Mouse (Mus musculus) testis, postnatal 14 days (tissue): ENCODE results near the gene AL732309.1.

Experiments used
- DNase-seq: peaks from one replicate; pipeline ENCODE4 v3.0.0; 2021; ENCODE audit warnings: low spot score

The AL732309.1 gene

DNA sequence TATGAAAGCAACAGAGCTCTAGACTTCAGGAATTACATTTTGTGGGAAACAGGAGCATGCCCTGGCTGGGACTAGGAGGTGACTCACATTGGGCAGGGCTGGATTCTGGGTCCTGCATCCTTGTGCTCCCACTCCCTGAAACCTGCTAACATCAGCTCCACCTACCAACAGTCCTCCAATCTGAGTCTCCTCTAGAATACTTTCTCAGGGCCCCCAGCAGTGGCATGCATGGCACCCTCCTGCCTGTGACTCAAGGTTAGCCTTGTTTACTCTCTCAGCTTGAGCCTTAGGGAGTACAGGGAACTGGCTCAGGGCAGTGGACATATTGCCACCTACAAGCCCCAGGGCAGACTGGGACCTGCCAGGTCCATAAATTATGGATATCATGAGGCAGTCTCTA is 8.6 kb downstream of the AL732309.1 start:
- DNase-seq: no peak

GRCm38 (mm10) chr2:25237522-25237921 is 9.1 kb downstream of the AL732309.1 start:
- no peak for DNase-seq

DNA sequence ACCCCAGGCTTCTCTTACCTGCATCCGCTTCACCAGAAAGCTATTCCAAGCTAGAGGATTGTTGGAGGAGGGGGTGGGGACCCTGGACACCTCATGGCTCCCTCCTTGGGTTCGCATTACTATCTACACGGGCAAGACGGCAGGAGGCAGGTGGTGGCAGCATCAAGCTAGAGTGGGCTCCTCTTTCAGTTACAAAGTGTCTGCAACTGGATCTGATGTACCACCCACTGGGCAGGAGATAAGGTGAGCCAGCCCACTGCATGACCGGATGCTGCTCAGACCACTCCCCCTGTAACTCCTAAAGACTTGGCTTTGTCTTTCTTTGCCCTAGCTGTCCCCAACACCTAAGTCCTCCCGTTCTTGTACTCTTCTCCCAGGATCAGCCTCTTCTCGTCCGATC is 10.0 kb downstream of the AL732309.1 start, which contains the start of gene Rnf224:
TSS of gene Rnf224 (minus strand) at position 174 of the 400 bp plus-strand sequence.
- DNase-seq: no peak

DNA sequence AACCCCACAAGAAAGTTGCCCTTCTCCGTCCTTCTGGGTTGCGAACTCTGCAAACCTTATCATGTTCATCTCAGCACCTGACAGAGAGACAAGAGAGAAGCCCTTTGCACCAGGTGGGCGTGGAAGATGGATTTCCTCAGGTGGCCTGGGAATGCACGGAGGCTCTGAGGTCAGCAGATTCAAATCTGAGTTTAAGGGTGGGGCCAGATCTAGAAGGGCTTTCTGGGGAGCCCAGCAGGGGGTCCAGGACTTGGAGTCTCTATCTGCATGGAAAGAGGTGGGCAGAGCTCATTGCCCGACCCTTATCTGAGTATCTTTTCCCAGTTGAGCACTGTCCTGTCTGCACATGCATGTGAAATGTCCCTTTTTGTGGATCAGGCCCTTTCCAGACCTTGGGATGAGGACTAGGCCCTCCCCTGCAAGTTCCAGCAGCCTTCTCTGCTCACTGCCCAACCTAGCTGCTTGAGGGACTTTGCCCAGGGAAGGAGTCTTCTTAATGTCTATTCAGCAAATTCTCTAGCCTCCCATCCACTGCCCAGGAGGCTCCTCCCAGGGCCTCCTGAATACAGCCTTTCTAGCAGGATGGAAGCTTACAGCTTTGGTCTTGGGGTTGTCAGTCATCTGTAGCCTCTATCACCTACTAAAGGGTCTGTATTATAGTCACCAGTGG is 12.0 kb downstream of the AL732309.1 start:
- DNase-seq: no peak

DNA sequence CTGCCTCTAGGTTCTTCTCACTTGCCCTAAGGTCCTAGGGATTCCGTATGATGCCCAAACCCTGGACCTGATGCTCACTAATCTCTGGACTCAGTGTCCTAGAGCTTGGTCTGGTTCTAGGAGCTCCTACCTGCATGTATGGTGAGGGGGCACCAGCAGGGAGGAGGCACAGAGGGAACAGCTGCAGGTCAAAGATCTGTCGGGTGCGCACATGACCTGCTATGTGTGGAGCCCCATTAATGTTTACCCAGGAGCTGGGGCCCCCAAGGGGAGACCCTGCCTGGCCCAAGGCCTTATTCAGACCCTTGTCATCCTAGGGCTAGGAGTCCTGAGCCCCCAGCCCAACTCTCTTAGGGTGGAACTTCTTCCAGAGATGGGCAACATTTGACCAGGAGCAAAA is 12.6 kb downstream of the AL732309.1 start, which contains the start of gene Slc34a3:
TSS of gene Slc34a3 (minus strand) at position 315 of the 400 bp plus-strand sequence.
- no peak for DNase-seq

DNA sequence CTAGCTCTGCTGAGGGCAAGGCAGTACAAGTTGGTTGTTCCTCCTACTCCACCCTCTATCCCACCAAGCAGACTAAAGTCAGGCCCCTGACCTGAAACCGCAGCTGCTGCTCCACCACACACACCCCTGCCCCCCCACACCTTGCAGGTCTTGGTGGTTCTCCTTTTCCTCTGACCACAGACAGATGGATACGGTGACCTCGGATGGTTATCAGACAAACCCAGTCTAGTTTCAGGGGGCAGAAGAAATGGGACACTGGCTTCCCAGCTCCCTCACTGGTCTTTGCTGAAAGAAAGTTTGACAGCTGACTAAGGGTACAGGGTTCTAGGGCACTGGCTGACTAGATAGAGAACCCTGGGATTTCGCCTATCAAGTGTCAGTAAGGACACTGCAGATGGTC is 13.2 kb downstream of the AL732309.1 start:
- no peak for DNase-seq

DNA sequence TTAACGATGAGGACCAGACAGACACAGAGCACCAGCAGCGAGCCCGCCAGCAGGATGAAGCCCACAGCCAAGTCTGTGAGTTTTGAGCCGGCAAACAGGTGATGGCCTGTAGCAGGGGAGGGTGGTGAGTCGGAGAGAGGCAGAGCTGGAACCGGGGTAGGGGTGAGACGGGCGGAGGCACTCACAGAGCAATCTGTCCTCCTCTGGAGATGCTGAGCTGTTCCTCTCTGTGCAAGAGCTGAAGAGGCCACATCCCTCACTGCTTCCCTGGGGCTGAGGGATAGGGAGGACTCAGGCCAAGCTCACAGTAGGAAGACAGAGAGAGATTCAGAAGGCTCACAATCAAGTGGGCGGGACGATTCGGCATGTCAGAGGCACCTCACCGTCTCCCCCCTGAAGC is 15.6 kb downstream of the AL732309.1 start:
- no peak for DNase-seq

GRCm38 (mm10) chr2:25230581-25230980 is 16.1 kb downstream of the AL732309.1 start:
- no peak for DNase-seq

DNA sequence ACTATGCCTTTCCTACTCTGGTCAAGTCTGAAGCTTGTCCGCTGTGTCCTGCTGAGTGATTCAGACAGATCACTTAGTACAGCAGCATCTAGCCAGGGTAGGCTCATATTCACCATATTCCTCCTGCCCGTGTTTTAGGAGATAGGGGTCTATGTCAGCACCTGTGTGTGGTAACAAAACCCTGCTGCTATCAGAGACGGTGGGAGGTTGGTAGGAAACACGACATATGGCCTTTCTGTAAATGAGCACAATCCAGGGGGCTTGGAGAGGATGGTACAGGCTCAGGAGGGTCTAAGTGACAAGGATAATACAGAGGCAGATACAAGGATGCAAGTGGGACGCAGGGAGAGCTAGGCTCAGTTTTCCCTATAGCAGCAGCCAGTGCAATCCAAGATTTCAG is 17.1 kb downstream of the AL732309.1 start:
- DNase-seq: no peak

DNA sequence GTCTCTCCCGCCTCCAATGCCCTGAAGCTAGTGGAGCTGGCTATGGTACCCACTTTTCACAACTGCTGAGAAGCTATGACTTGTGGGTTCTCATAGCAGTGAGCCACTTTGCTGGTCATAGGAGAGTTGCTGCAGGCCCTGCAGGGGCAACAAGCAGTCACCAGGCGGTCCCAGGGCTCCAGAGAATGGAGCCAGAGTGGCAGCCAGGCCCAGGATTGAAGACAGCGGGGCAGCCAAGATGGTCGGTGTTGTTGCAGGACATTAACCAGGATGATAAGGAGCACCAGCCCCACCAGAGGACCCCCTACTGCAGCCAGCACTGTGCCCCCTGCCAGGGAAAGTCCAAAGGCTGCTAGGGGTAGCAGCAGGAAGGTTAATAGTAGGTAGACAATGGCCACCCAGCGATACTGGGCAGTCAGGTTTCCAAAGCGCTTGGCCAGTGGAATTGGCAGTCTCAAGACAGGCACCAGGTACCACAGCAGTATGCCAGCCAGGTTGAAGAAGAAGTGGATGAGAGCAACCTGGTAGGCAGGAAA is 17.6 kb downstream of the AL732309.1 start:
- DNase-seq: no peak

DNA sequence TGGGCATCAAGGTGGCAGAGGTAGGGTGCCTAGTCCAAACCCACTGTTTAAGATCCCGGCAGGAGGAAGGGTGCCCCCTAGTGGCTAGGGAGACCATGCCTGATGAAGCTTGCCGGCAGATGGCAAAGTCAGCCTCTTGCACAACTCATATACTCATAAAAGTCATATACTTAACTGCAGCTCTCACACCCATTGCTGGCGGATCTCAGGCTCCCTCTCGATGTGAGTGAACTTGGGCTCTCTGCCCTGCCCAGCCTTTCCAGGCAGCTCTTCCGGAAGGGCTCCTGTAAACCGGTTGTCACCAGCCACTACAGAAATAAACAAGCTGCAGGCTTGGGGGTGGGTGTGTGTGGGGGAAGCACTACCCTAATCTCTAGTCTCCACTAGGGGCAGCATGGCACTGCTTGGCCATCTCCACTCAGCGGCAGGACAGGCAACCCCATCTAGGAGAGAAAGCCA is 18.2 kb downstream of the AL732309.1 start:
- DNase-seq: peak; percentile 76

DNA sequence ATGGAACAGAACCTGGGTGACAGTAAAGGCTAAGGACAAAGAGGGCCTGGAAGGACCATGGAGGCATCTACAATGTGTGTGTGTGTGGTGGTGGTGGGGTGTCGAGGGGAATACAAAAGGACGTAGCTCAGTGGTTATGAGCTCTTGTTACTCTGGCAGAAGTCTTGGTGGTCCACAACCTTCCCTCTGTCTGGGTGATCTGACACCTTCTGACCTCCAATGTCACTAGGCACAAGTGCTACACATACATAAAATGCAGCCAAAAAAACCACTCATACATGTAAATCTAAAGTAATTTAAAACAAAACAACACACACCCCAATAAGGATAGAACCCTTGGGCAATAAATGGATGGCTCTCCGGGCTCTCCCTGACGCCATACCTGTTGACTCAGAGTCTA is 19.3 kb downstream of the AL732309.1 start:
- no peak for DNase-seq

- no peak for DNase-seq
Measured at GRCm38 (mm10) chr2:25226864-25227263, 19.8 kb downstream of the AL732309.1 start.

GRCm38 (mm10) chr2:25225811-25226379 is 20.8 kb downstream of the AL732309.1 start:
- no peak for DNase-seq

DNA sequence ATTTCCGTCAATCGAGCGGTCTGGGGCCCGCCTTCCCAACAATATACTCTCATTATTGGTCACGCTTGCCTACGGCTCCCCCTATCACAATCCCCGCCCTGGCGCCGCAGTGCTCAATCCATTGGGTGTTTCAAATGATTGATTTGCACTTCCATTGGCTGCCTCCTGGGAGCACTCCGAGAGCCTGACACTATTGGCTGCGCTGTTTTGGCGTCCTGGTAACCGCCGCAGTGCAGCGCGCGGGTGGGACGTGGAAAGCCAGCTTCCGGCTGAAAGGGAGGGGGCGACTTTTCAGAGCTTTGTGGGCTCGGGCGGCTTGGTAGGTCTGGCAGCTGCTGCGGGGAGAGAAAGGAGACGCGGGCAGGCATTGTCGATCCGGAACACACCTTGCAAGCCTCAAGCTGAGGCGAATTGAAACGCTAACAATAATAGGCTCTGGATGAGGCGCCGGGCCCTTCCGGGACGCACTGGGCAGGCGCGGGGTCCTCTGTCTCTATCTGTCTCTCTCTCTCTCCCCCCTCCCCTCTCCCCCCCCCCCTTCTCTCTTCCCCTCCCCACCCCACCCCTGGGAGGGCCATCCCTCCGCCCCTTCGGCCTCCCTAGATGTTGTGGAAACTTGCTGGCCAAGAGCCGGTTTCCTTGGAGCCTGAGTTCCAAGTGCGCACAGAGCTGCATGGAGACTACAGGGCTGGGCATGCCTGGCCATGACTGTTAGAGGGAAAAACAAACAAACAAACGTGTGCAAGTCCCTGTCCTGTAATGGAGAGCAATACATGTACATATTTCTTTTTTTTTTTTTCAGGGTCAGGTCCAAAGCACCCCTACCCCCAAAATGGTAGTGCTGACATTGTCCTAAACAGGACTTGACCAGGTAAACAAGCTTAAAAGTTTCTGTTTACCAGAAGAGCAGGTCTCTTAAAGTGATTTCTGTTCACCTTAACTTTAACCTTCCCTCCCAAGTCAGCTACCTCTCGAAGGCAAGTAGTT is 21.6 kb downstream of the AL732309.1 start:
- peak; percentile 100 for DNase-seq

DNA sequence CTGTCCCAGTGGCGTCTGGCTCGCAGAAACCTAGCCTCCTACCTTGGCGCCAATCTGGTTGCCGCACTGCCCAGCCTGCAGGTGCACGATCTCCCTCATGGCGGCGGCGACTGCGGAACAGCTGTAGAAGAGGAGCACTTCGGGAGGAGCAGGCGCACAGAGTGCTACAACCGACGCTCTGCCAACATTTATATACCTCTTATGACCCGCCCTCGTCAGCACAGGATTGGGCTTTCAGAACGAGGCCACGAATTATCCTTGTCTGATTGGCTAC is 22.2 kb downstream of the AL732309.1 start, which contains the start of gene Tubb4b:
TSS of gene Tubb4b (minus strand) at position 211 of the 274 bp plus-strand sequence.
- no peak for DNase-seq

- DNase-seq: peak; percentile 81
Measured at GRCm38 (mm10) chr2:25223681-25224491, 22.8 kb downstream of the AL732309.1 start.

DNA sequence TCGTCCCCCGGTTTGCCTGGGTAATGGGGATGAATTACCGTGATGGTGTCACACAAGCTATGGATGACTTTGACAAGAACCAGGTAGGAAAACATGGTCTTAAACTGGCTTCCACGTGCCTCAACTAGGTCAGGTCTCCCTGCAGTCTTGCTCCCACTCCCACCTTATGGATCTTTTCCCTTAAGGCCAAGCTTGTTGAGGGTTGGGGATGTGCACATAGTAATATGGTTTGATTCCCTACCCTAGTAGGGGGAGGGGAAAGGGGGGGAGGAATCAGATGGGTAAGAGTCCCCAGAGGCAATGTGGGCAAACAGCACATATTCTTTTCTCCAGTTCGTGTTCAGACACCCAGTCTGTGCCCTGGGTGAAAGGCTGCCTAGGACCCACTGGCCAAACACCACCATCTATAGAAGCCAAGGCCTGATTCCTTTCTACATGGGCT is 25.3 kb downstream of the AL732309.1 start:
- no peak for DNase-seq

- DNase-seq: no peak
Measured at GRCm38 (mm10) chr2:25218445-25218844, 28.2 kb downstream of the AL732309.1 start, which contains the start of gene Fam166a. Gene Fam166a (plus strand): TSS chr2:25218745.

GRCm38 (mm10) chr2:25217666-25218065 is 29.0 kb downstream of the AL732309.1 start:
- DNase-seq: no peak

DNA sequence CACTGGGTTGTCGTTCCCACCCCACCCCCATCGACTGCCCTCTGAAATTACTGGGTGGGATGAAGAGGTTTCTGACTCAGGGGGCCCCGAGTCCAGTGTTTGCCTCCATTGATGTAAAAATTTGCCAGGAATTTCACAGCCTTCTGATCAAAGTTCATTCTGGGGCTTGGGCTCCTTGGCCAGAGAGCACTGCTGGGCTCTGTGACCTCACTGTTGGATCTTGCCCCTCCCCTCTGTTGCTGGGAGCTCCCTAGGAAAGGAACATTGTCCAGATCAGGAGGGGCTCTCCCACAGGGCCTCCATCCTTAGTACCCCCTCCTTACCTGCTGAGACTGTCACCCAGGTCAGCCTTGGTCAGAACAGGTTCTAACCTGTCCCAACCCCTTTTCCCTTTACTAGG is 32.2 kb downstream of the AL732309.1 start, which contains the start of gene Stpg3:
TSS of gene Stpg3 (minus strand) at position 194 of the 400 bp plus-strand sequence.
- DNase-seq: no peak
